Mouse (Mus musculus): ENCODE results near the gene Tns1.

DNA sequence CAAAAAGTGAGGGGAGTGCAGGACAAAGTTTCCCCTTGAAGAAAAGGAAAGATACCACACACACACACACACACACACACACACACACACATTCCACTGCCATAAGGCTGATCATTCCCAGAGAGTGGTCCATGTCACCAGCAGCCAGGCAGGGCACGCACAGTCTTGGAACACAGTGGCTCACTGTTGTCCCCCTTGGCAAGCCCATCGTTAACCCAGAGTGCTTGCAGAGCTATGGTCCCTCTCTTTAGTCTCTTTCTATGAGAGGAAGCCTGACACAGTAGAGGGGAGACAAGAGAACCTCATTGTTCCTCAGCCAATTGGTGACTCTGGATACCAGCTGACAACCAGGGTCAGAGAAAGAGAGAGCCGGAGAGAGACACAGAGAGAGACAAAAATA lies 179.9 kb downstream of the Tns1 start:
- no peak for TF ChIP-seq POLR2A (IDR thresholded peaks at IDR 0.05; ENCODE audit: control insufficient read depth, extremely low read depth, insufficient read depth, low read length, poor library complexity)
- TF ChIP-seq CTCF (IDR thresholded peaks at IDR 0.05; ENCODE audit: borderline replicate concordance, control insufficient read depth, extremely low read depth, insufficient read depth, low read length, poor library complexity) = no peak
